Mouse (Mus musculus) liver, adult (tissue): ENCODE measurements at regions not wholly inside any gene's neighbourhood (a gene's known extent, or its start where the extent isn't known, plus 50 kb on each side); places are given as distances from the start of the nearest gene placed in this dataset.

Source experiments
- GATA4 ChIP-seq: IDR thresholded peaks from 2 replicates; pipeline ENCODE4 v1.6.1; 2014; ENCODE audit warnings: mild to moderate bottlenecking, low read length; ENCODE audit not compliant: insufficient replicate concordance

- no peak for TF ChIP-seq GATA4
These were observed 472.6 kb upstream of the Nrp1 start for GRCm38 (mm10) chr8:127885831-127886230.

GRCm38 (mm10) chr8:127890729-127891128 is 467.7 kb upstream of the Nrp1 start:
- no peak for TF ChIP-seq GATA4

DNA sequence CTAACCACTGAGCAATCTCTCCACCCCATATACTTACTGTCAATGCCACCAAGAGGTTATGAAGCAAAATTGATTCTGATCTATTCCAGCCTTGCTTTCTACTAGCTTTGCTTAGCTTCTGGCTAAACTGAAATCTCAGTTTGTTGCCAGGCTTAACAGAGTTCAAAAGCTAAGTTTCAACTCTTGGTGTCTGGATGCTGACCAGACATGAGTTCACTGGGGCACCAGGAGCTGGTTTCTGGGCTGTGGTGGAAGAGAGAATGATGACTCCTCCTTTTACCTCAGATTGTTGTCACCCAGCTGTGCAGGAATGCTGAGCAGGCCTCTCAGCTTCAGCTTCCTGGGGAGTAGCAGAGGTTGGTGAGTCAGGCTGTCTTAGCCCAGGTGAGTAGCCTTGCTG is 464.1 kb upstream of the Nrp1 start:
- no peak for TF ChIP-seq GATA4

- TF ChIP-seq GATA4, result no peak
These were observed 450.0 kb upstream of the Nrp1 start for GRCm38 (mm10) chr8:127908436-127908835.

- no peak for TF ChIP-seq GATA4
These were observed 448.8 kb upstream of the Nrp1 start for GRCm38 (mm10) chr8:127909580-127909979.

DNA sequence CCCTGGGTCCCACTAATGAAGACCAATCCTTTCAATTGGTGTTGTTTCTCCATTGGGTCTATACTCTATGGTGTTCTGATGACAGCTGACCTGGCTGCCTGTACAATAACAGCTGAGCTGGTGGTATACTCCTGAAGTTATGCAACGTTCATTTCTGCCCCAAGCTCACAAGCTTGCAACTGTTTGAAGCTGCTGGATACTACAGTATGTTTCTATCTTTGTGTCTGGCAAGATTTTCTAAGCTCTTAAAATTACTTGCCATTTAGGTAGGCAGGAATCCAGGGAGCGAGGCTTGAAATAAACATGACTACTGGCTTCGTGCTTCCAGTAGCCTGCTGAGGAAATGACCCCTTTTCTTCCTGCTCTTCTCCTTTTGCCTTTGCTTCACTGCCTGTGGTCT is 444.3 kb upstream of the Nrp1 start:
- TF ChIP-seq GATA4, result no peak

- no peak for TF ChIP-seq GATA4
These were observed 443.5 kb upstream of the Nrp1 start for GRCm38 (mm10) chr8:127914914-127915313.

DNA sequence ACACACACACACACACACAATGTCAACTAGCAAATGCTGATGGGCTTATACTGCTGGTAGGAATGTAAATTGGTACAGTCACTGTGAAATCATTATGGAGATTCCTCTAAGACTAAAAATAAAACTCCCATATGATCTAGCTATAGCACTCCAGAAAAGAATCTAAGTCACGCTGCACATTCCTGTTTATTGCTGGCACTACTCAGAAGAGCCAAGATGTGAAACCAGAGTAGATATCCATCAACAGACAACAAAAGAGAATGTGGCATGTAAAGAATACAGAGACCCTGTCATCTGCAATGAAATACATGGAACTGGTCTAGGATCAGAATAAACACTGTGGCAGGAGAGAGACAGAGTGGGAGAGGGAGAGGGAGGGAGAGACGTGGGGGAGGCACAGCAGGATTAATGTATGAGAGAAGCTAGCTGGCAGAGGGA is 442.8 kb upstream of the Nrp1 start:
- no peak for TF ChIP-seq GATA4

DNA sequence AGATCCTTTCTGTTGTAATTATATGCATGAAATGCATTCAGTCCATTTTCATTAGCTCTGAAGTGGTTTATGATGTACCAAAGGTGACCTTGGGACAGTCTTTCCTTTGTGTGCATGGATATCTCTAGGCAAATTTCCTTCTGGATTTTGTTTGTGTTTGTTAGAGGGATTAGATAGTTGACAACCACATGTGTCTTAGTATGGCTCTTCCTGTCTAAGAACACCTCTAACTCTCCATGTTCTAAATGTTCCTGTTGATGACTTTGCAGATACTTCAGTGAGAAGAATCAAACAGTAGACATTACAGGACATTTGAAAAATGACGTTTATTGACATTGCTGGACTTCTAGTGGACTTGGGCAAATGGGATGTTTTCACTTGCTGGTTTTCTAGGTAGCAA is 436.5 kb upstream of the Nrp1 start:
- no peak for TF ChIP-seq GATA4

GRCm38 (mm10) chr8:127923321-127923720 is 435.1 kb upstream of the Nrp1 start:
- no peak for TF ChIP-seq GATA4

DNA sequence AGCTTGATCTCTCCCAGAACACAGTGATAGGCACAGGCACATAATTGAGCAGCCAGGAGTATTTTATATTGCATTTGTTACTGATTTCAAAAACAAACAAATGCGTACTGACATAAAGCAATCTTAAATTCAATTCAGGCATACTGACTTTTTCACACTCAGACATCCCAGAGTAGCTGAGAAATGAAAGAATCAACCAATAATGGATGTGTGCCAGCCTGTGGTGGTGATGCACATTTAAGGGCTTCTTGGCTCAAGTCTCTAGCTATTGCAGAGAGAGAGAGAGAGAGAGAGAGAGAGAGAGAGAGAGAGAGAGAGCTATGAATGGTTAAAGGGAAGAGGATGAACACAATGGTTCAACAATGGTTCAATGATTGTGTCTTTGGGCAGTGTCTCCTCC is 426.1 kb upstream of the Nrp1 start:
- no peak for TF ChIP-seq GATA4

DNA sequence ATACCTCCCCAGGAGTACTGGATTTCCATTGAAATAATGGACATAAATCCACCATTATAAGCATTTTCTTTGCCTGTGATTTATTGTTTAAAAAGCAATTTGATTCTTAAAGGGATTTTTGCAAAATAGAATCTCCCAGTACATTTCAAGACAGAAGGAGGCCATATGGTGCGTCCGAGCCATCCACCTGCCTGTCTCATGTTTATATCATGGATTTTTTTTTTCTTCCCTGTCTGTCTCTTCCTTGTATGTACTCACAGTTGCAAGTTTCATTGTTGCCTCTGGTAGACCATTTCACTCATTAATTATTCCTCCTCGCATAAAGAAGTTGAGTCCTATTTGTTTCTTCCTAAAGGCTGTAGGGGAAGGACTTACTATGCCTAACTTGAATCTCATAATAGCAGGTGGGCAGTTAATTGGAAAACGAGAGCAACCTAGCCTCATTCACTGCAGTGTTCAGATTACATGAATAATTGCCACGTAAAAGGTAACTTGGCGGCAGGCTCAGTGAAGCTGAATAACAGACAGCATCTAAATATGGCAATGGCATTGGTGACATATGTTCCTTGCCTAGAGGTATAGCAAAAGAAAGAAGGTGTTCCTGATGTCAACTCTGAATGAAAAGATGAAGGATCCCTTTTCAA is 421.5 kb upstream of the Nrp1 start:
- TF ChIP-seq GATA4, result no peak

DNA sequence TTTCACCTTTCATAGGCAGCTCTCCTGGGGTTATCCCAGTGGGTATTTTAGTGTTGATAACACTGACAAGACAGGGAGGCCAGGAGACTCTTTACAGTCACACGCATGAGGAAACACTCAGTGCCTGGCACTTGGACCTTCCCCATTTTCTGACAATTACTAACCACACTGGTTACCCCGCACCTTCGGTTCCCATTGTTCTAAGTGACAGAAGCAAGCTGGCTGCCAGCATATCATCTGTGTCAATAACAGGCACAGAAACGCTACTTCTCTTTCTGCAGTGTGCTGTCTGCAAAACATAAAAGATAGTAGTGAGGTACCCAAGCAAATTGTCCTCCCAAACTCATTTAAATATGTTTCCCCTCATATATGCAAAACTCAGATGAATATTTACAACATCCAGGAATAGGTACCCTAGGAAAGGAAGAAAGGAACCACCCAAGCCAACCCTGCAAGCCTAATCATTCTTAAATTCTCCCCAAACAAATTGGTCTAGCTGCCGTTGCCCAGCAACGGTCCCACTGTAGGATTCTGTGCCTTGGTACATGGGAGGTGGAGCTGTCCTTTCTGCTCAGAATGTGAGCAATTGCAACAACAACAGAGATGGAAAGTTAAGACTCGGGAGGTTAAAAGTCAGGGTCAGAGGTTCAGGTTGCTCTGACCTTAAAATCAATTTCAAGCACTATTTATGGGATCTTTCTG is 419.0 kb upstream of the Nrp1 start:
- TF ChIP-seq GATA4, result no peak

DNA sequence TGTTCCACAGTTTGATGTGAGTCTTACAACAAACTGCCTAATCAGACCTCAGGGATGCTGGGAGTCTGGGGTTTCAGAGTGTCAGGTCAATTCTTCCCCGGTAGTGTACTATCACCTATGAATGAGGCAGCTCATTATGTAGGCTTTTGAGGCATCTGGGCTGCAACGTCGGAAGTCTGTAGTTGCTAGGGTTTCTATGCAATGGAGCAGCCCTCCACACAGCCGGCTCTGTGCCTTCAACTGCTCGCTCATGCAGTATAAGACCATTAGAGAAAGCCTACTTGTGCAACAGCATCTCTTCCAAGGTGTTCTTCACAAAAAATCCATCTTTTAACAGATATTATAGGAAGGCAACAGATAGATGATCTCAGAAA is 418.4 kb upstream of the Nrp1 start:
- TF ChIP-seq GATA4, result no peak

- TF ChIP-seq GATA4, result peak; percentile 70; the same call in 1 of the 2 replicates
These were observed 416.1 kb upstream of the Nrp1 start for GRCm38 (mm10) chr8:127942319-127942718.

DNA sequence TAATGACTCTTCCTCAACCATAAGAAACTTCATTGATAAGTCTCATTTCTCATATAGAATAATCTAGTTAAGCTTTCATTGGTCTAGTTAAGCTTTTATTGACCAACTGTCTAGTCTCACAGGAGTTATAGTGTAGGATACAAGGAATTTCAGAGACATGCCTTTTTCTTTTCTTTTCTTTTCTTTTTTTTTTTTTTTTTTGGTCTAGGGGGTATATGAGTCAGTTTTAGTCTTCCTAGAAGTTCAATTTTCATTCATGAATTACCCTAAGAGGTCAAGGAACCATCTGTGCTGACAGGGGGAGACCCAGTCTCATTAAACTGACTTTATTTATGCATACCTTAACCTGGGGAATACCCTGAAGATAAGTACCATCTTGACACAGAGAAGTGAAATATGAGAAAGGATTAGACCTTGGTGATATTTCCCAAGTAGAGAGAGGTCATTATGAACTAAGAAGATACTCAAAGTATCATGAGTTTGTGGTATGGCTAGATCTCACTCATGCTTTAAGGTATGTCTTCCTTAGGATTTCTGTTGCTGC is 413.4 kb upstream of the Nrp1 start:
- TF ChIP-seq GATA4, result no peak
